Mouse (Mus musculus): Measurements from ENCODE around the gene Pnpla8. TPM values are rescaled to one million over a fixed set of nuclear protein-coding genes. Genes with fewer than 3 reads are reported as not detected.
"Not testable (repeated sequence)": the region's sequence is repeated elsewhere in the genome, so short reads cannot be mapped to it uniquely, and the experiment has no call there.

The Pnpla8 gene
- polyA plus RNA-seq (2016; fragmentation: Nextera tagmentation; extraction: Ambion mirVana), result 62.4 and 72.3 TPM in 2 replicates

GRCm38 (mm10) chr12:44221070-44221469, at the start of gene Pnpla8:
Gene Pnpla8 (plus strand): TSS chr12:44221370.
- not testable (repeated sequence) for H3K27me3 ChIP-seq; H3K9me3 ChIP-seq; H3K4me1 ChIP-seq; H3K36me3 ChIP-seq; ATAC-seq (ENCODE audit: insufficient number of reproducible peaks, insufficient read depth, low FRiP score, low TSS enrichment); H3K27ac ChIP-seq
- Histone ChIP-seq H3K4me3 (peak within 1 kb of the TSS; percentile 70), H3K4me2 (replicated peaks) (peak within 1 kb of the TSS; percentile 83), H3K9ac (peak within 1 kb of the TSS; percentile 72)
- 85% methylated on average over 2 of the region's 2 CpGs for WGBS

- H3K27me3 ChIP-seq, result no peaks in the 10 kb centered on the region
- H3K36me3 ChIP-seq, result no peaks in the 10 kb centered on the region
- H3K9me3 ChIP-seq, result no peaks in the 10 kb centered on the region
- H3K9ac ChIP-seq, result no peak overlapping the region
- H3K4me1 ChIP-seq, result no peaks in the 10 kb centered on the region
- 60% methylated on average over 10 of the region's 10 CpGs for whole genome bisulfite sequencing
- H3K4me2 ChIP-seq (replicated peaks), result no peak overlapping the region
- H3K27ac ChIP-seq, result no peak overlapping the region
- no peak overlapping the region for H3K4me3 ChIP-seq
- no peak for ATAC-seq (ENCODE audit: insufficient number of reproducible peaks, insufficient read depth, low FRiP score, low TSS enrichment)
Observed at GRCm38 (mm10) chr12:44176331-44177037, 44.7 kb upstream of the Pnpla8 start.

- no peak overlapping the region for H3K27ac ChIP-seq
Observed at GRCm38 (mm10) chr12:44177038-44177355, 44.2 kb upstream of the Pnpla8 start.

GRCm38 (mm10) chr12:44181081-44181982, 39.8 kb upstream of the Pnpla8 start:
- no peaks in the 10 kb centered on the region for H3K36me3 ChIP-seq
- no peak overlapping the region for H3K9ac ChIP-seq
- no peak overlapping the region for H3K27ac ChIP-seq
- no peak overlapping the region for H3K4me3 ChIP-seq
- no peaks in the 10 kb centered on the region for H3K4me1 ChIP-seq
- WGBS, result 59% methylated on average over 9 of the region's 9 CpGs
- no peaks in the 10 kb centered on the region for H3K9me3 ChIP-seq
- ATAC-seq (ENCODE audit: insufficient number of reproducible peaks, insufficient read depth, low FRiP score, low TSS enrichment), result peak; percentile 69; the same call in 1 of the 2 replicates
- no peak overlapping the region for H3K4me2 ChIP-seq (replicated peaks)
- H3K27me3 ChIP-seq, result no peaks in the 10 kb centered on the region

More at GRCm38 (mm10) chr12:44177038-44177355, 44.2 kb upstream of the Pnpla8 start:
- no peaks in the 10 kb centered on the region for H3K9me3 ChIP-seq
- no peak for ATAC-seq (ENCODE audit: insufficient number of reproducible peaks, insufficient read depth, low FRiP score, low TSS enrichment)
- no peaks in the 10 kb centered on the region for H3K4me1 ChIP-seq
- no peak overlapping the region for H3K4me2 ChIP-seq (replicated peaks)
- H3K36me3 ChIP-seq, result no peaks in the 10 kb centered on the region
- no peaks in the 10 kb centered on the region for H3K27me3 ChIP-seq
- WGBS, result 78% methylated on average over 2 of the region's 2 CpGs
- H3K9ac ChIP-seq, result no peak overlapping the region
- H3K4me3 ChIP-seq, result no peak overlapping the region

GRCm38 (mm10) chr12:44197873-44198525, 23.2 kb upstream of the Pnpla8 start:
- H3K4me1 ChIP-seq, result no peaks in the 10 kb centered on the region
- WGBS, result 63% methylated on average over 4 of the region's 4 CpGs
- no peak overlapping the region for H3K4me3 ChIP-seq
- no peak for ATAC-seq (ENCODE audit: insufficient number of reproducible peaks, insufficient read depth, low FRiP score, low TSS enrichment)
- no peaks in the 10 kb centered on the region for H3K36me3 ChIP-seq
- H3K27me3 ChIP-seq, result no peaks in the 10 kb centered on the region
- no peaks in the 10 kb centered on the region for H3K9me3 ChIP-seq
- H3K4me2 ChIP-seq (replicated peaks), result no peak overlapping the region
- no peak overlapping the region for H3K9ac ChIP-seq
- H3K27ac ChIP-seq, result no peak overlapping the region

GRCm38 (mm10) chr12:44209141-44209823, 11.9 kb upstream of the Pnpla8 start:
- Histone ChIP-seq H3K9me3 (no peaks in the 10 kb centered on the region), H3K27ac (peak overlapping the region; percentile 83), H3K36me3 (peaks cover 3% of the 10 kb centered on the region), H3K4me1 (peaks cover 8% of the 10 kb centered on the region), H3K9ac (peak overlapping the region; percentile 85), H3K4me3 (peak overlapping the region; percentile 98), H3K4me2 (replicated peaks) (peak overlapping the region; percentile 68), H3K27me3 (no peaks in the 10 kb centered on the region)
- WGBS, result under 1% methylated on average over 37 of the region's 37 CpGs
- ATAC-seq (ENCODE audit: insufficient number of reproducible peaks, insufficient read depth, low FRiP score, low TSS enrichment), result peak; percentile 0; the same call in 1 of the 2 replicates

GRCm38 (mm10) chr12:44209824-44210752, 11.1 kb upstream of the Pnpla8 start, which contains the start of gene Dnajb9:
Gene Dnajb9 (minus strand): TSS chr12:44210326.
- WGBS, result under 1% methylated on average over 77 of the region's 77 CpGs
- H3K4me1 ChIP-seq, result peaks cover 8% of the 10 kb centered on the region
- H3K27me3 ChIP-seq, result no peaks in the 10 kb centered on the region

GRCm38 (mm10) chr12:44211555-44211954, 9.6 kb upstream of the Pnpla8 start:
- Histone ChIP-seq H3K27me3 (no peaks in the 10 kb centered on the region), H3K4me1 (peaks cover 8% of the 10 kb centered on the region), H3K27ac (no peak overlapping the region), H3K4me3 (no peak overlapping the region), H3K9ac (no peak overlapping the region), H3K9me3 (no peaks in the 10 kb centered on the region), H3K36me3 (no peaks in the 10 kb centered on the region), H3K4me2 (replicated peaks) (no peak overlapping the region)
- WGBS, result 90% methylated on average over 3 of the region's 3 CpGs
- no peak for ATAC-seq (ENCODE audit: insufficient number of reproducible peaks, insufficient read depth, low FRiP score, low TSS enrichment)

More at GRCm38 (mm10) chr12:44209824-44210752, 11.1 kb upstream of the Pnpla8 start, which contains the start of gene Dnajb9:
- Histone ChIP-seq H3K9me3 (no peaks in the 10 kb centered on the region), H3K27ac (peak within 1 kb of the TSS; percentile 83), H3K4me3 (peak within 1 kb of the TSS; percentile 98), H3K9ac (peak within 1 kb of the TSS; percentile 85), H3K4me2 (replicated peaks) (peak within 1 kb of the TSS; percentile 68), H3K36me3 (peaks cover 3% of the 10 kb centered on the region)
- ATAC-seq (ENCODE audit: insufficient number of reproducible peaks, insufficient read depth, low FRiP score, low TSS enrichment), result peak; percentile 99

GRCm38 (mm10) chr12:44221651-44222356, 634 bp downstream of the Pnpla8 start:
- Histone ChIP-seq H3K9me3 (no peaks in the 10 kb centered on the region), H3K4me1 (no peaks in the 10 kb centered on the region), H3K9ac (peak overlapping the region; percentile 72), H3K36me3 (no peaks in the 10 kb centered on the region), H3K4me2 (replicated peaks) (peak overlapping the region; percentile 83), H3K4me3 (peak overlapping the region; percentile 70), H3K27ac (no peak overlapping the region), H3K27me3 (no peaks in the 10 kb centered on the region)
- 2% methylated on average over 85 of the region's 89 CpGs for WGBS
- no peak for ATAC-seq (ENCODE audit: insufficient number of reproducible peaks, insufficient read depth, low FRiP score, low TSS enrichment)

GRCm38 (mm10) chr12:44223044-44223443, 1.9 kb downstream of the Pnpla8 start:
- H3K27me3 ChIP-seq, result no peaks in the 10 kb centered on the region
- no peak for ATAC-seq (ENCODE audit: insufficient number of reproducible peaks, insufficient read depth, low FRiP score, low TSS enrichment)
- no peaks in the 10 kb centered on the region for H3K4me1 ChIP-seq
- H3K4me2 ChIP-seq (replicated peaks), result no peak overlapping the region
- 57% methylated on average over 3 of the region's 3 CpGs for WGBS
- no peak overlapping the region for H3K27ac ChIP-seq
- no peak overlapping the region for H3K4me3 ChIP-seq
- no peak overlapping the region for H3K9ac ChIP-seq
- H3K9me3 ChIP-seq, result no peaks in the 10 kb centered on the region
- H3K36me3 ChIP-seq, result no peaks in the 10 kb centered on the region
